Mouse (Mus musculus): ENCODE data around the gene Prune1. TPM values are rescaled to one million over a fixed set of nuclear protein-coding genes. Genes with fewer than 3 reads are reported as not detected.

Prune1 gene
- polyA plus RNA-seq, 1 experiment from 2014 or later, result 77.6 TPM

DNA sequence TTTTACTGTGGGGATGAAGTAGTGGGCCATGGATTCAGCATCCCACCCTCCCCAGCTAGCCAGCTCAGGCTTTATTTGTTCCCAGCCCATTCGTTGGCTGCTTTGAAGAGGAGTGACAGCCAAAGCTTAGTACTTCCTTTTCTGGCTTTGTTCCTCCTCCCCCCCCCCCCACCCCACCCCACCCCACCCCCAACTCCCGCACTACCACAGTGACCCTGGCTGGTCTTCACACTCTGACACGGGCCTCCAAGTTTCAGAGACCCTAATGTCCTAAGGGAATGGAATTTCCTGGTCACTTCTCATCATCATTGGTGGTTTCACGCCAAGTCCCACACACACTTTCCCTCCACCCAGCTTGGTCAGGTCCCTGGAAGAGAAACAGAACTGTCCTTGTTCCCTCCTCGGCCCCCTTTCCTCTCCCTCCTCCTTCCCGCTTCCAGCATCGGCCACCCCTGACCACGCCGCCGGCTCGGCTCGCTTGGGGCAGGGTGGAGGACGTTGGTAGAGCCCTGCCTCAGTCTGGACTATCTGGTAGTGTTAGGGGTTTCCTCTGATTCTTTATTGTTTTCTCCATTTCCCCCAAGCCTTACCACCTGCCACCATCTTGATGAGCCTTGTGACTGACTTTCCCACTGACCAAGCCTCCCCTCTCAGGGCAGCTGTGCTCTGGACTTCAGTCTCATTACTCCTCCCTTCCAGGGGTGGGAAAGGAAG is 51.9 kb downstream of the Prune1 start:
- Histone ChIP-seq H3K4me3 (ENCODE audit: low read length) (peak overlapping the region; percentile 67), H3K36me3 (ENCODE audit: control insufficient read depth, insufficient read depth, low read length) (peaks cover 27% of the 10 kb centered on the region), H3K27me3 (replicated peaks; ENCODE audit: control insufficient read depth, insufficient read depth, low read length) (no peaks in the 10 kb centered on the region), H3K4me2 (ENCODE audit: low read length) (peak overlapping the region; percentile 83), H3K9me3 (ENCODE audit: control insufficient read depth, low read length) (no peaks in the 10 kb centered on the region), H3K27ac (ENCODE audit: low read depth, low read length) (peak overlapping the region; percentile 98), H3K4me1 (ENCODE audit: control insufficient read depth, insufficient read depth, low read depth, low read length) (peaks cover 36% of the 10 kb centered on the region), H3K9ac (ENCODE audit: low read depth, low read length) (peak overlapping the region; percentile 98)
- WGBS, result under 1% methylated on average over 13 of the region's 13 CpGs
- ATAC-seq, result peak; percentile 19

DNA sequence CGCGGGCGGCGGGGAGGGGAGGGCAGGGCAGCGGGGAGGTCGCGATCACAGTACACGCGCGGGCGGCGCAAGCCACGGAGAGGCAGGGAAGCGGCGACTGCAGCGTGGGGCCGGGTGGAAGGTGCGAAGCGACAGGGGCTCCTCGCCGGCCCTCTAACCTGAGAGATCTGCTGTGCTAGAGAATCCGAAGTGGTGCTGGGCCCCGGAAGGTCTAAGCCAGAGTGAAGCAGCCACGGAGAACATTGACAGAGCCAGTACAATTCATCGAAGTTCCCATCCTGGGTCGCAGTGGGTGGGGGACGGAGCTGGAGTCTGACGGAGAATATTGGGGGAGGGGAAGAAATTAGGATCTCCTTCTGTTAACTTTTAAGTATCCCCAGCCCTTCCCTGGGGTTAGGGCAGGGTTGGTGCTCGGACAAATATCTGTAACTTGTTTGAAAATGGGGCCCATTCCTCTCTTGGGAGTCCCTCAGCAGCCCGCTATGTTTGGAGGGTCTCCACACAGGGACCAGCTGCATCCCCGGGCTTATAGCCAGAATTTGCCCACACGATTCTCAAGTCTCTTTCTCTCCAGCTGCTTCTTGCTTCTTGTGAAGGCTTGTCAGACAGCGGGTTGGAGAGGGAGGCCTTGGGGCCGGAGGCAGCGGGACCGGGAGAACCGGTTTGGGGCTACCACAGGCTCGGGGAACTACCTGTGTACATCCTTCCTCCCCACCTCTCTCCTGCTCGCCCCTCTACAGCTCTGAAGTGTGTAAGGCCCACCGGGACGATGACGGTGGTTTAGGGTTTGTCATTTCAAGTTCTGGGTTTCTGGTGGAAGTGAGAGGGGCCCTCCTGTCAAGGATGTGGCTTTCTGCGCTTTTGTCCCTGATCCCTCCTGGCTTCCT is 52.7 kb downstream of the Prune1 start:
- peak overlapping the region; percentile 83 for H3K4me2 ChIP-seq (ENCODE audit: low read length)
- peak overlapping the region; percentile 98 for H3K27ac ChIP-seq (ENCODE audit: low read depth, low read length)
- H3K4me1 ChIP-seq (ENCODE audit: control insufficient read depth, insufficient read depth, low read depth, low read length), result peaks cover 44% of the 10 kb centered on the region
- peaks cover 27% of the 10 kb centered on the region for H3K36me3 ChIP-seq (ENCODE audit: control insufficient read depth, insufficient read depth, low read length)
- peak overlapping the region; percentile 98 for H3K9ac ChIP-seq (ENCODE audit: low read depth, low read length)
- no peaks in the 10 kb centered on the region for H3K27me3 ChIP-seq (replicated peaks; ENCODE audit: control insufficient read depth, insufficient read depth, low read length)
- ATAC-seq, result no peak; the same call in 1 of the 2 replicates
- peak overlapping the region; percentile 67 for H3K4me3 ChIP-seq (ENCODE audit: low read length)
- 0% methylated on average over 43 of the region's 43 CpGs for WGBS
- no peaks in the 10 kb centered on the region for H3K9me3 ChIP-seq (ENCODE audit: control insufficient read depth, low read length)

DNA sequence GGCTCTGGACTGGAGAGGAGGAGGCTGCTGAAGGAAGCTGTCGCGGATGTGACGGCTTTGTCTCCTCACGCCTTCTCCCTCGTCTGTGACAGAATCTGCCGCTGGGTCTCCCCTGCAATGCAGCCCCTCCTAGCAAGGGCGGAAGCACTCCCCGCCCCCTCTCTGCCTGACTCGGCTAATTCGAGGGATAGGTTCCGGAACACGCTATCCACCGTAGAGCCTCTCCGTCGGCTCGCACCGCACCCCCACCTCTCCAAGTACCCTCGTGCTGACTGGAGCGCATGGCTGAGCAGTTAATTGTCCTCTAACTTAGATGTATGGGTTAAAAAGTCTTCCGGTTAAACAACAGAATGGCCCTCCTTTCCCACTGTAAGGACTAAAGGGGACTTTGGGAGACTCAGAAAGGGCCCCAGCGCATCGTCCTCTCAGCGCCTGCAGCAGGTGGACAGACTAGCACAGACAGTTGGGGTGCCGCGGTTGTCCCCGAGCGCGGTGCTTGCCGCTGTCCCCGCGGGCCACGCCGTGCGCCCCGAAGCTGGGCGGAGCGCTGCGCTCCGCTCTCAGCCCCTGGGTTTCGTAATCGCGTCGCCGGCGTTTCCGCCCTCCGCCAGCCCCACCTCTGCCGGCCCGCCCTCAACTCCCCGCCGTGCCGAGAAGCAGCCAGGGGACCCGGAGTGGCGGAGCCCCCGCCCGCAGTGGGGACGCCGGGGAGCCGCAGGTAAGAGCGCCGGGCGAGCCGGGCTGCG is 53.6 kb downstream of the Prune1 start, which contains the start of gene Cdc42se1:
Gene Cdc42se1 (plus strand): TSS at position 585 of the 746 bp plus-strand sequence.
- H3K9me3 ChIP-seq (ENCODE audit: control insufficient read depth, low read length), result no peaks in the 10 kb centered on the region
- peak within 1 kb of the TSS; percentile 98 for H3K27ac ChIP-seq (ENCODE audit: low read depth, low read length)
- under 1% methylated on average over 63 of the region's 64 CpGs for WGBS
- H3K4me2 ChIP-seq (ENCODE audit: low read length), result peak within 1 kb of the TSS; percentile 83
- peak within 1 kb of the TSS; percentile 98 for H3K9ac ChIP-seq (ENCODE audit: low read depth, low read length)
- peak within 1 kb of the TSS; percentile 67 for H3K4me3 ChIP-seq (ENCODE audit: low read length)
- H3K36me3 ChIP-seq (ENCODE audit: control insufficient read depth, insufficient read depth, low read length), result peaks cover 19% of the 10 kb centered on the region
- H3K27me3 ChIP-seq (replicated peaks; ENCODE audit: control insufficient read depth, insufficient read depth, low read length), result no peaks in the 10 kb centered on the region
- ATAC-seq, result peak; percentile 92
- H3K4me1 ChIP-seq (ENCODE audit: control insufficient read depth, insufficient read depth, low read depth, low read length), result peaks cover 45% of the 10 kb centered on the region

DNA sequence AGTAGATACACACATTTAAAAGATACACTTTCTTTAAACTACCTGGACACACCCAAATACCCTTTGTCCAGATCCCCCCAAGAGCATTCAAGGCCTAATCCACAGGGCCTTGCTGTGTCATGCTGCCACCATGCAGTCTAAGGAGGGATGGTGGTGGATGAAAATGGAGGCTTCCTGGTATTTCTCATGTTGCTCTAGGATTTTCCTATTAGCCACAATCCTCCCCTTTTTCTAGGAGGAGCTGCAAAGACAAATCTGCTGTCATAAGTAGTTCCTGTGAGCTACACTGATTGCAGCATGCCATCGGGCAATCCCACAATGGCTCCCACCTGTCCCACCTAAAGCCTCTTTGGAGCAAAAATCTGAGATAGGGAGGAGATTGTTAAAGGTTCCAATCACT is 54.7 kb downstream of the Prune1 start:
- Histone ChIP-seq H3K27me3 (replicated peaks; ENCODE audit: control insufficient read depth, insufficient read depth, low read length) (no peaks in the 10 kb centered on the region), H3K9ac (ENCODE audit: low read depth, low read length) (peak overlapping the region; percentile 98), H3K9me3 (ENCODE audit: control insufficient read depth, low read length) (no peaks in the 10 kb centered on the region), H3K4me3 (ENCODE audit: low read length) (peak overlapping the region; percentile 67), H3K4me2 (ENCODE audit: low read length) (peak overlapping the region; percentile 83), H3K4me1 (ENCODE audit: control insufficient read depth, insufficient read depth, low read depth, low read length) (peaks cover 45% of the 10 kb centered on the region), H3K36me3 (ENCODE audit: control insufficient read depth, insufficient read depth, low read length) (peaks cover 8% of the 10 kb centered on the region), H3K27ac (ENCODE audit: low read depth, low read length) (peak overlapping the region; percentile 98)
- no peak for ATAC-seq
- WGBS, result 19% methylated on average over 1 of the region's 1 CpGs

DNA sequence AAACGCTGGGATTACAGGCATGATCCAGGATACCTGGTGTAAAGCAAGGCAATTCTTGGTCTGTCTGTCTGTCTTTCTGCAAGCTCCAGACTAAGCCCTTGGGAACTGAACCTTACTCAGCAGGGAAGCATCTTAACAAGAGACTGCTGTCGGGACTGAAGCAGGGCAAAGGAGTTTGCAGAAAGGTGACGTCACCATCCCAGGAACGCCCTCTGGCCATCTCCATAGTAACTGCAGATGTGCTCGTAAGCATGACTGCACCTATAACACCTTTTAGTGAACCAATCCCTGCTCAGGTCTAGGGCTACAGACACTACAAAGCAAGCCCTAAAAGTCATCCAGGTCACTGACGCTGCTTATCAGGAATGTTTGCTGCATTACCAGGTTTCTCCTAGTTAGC is 57.6 kb downstream of the Prune1 start:
- 24% methylated on average over 6 of the region's 6 CpGs for WGBS
- no peaks in the 10 kb centered on the region for H3K27me3 ChIP-seq (replicated peaks; ENCODE audit: control insufficient read depth, insufficient read depth, low read length)
- peaks cover 24% of the 10 kb centered on the region for H3K36me3 ChIP-seq (ENCODE audit: control insufficient read depth, insufficient read depth, low read length)
- no peak overlapping the region for H3K4me3 ChIP-seq (ENCODE audit: low read length)
- H3K9ac ChIP-seq (ENCODE audit: low read depth, low read length), result no peak overlapping the region
- peaks cover 25% of the 10 kb centered on the region for H3K4me1 ChIP-seq (ENCODE audit: control insufficient read depth, insufficient read depth, low read depth, low read length)
- H3K4me2 ChIP-seq (ENCODE audit: low read length), result peak overlapping the region; percentile 26
- H3K27ac ChIP-seq (ENCODE audit: low read depth, low read length), result no peak overlapping the region
- ATAC-seq, result no peak
- no peaks in the 10 kb centered on the region for H3K9me3 ChIP-seq (ENCODE audit: control insufficient read depth, low read length)

DNA sequence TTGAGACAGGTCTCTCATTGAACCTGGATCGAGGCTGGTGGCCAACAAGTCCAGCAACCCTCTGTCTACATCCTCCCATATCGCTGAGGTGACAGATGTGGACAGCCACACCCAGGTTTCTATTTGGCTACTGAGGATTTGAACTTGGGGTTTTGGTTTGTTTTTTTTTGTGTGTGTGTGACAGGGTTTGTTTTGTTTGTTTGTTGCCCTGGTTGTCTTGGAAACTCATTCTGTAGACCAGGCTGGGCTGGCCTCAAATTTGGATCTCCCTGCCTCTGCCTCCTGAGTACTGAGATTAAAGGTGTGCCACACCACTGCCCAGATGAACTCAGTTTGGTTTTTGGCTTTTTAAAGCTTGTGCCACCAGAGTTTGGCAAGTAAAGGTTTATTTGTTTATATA is 58.8 kb downstream of the Prune1 start:
- WGBS, result 96% methylated on average over 2 of the region's 2 CpGs
- Histone ChIP-seq H3K4me1 (ENCODE audit: control insufficient read depth, insufficient read depth, low read depth, low read length) (peaks cover 28% of the 10 kb centered on the region), H3K27me3 (replicated peaks; ENCODE audit: control insufficient read depth, insufficient read depth, low read length) (no peaks in the 10 kb centered on the region), H3K9ac (ENCODE audit: low read depth, low read length) (no peak overlapping the region), H3K4me2 (ENCODE audit: low read length) (no peak overlapping the region), H3K36me3 (ENCODE audit: control insufficient read depth, insufficient read depth, low read length) (peaks cover 30% of the 10 kb centered on the region), H3K27ac (ENCODE audit: low read depth, low read length) (no peak overlapping the region), H3K4me3 (ENCODE audit: low read length) (no peak overlapping the region), H3K9me3 (ENCODE audit: control insufficient read depth, low read length) (no peaks in the 10 kb centered on the region)
- no peak for ATAC-seq

DNA sequence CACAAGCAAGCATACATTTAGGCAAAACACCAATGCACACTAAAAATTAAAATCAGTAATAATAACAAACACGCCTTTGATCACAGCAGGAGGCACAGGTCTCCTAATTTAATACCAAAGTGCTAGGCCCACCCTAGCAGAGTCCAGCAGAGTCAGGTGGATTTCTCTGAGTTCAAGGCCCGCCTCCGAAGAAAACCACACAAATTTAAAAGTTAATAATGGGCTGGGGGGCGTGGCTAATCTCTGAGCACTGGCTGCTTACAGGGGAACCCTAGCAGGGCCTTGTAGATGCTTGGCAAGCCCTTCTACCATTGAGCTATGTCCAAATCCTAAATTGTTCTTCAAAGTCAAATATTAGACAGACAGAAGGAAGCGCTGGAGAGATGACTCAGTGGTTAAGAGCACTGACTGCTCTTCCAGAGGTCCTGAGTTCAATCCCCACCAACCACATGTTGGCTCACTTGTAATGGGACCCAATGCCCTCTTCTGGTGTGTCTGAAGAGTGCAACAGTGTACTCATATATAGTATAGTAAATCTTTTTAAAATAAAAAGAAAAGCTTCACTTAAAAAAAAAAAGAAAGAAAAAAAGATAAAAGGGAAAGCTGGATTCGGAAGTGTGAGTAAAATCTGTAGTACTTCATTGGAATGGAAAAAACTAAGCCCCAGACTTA is 63.3 kb downstream of the Prune1 start:
- no peaks in the 10 kb centered on the region for H3K9me3 ChIP-seq (ENCODE audit: control insufficient read depth, low read length)
- ATAC-seq, result no peak
- 83% methylated on average over 6 of the region's 6 CpGs for WGBS
- H3K27ac ChIP-seq (ENCODE audit: low read depth, low read length), result no peak overlapping the region
- no peaks in the 10 kb centered on the region for H3K27me3 ChIP-seq (replicated peaks; ENCODE audit: control insufficient read depth, insufficient read depth, low read length)
- H3K4me3 ChIP-seq (ENCODE audit: low read length), result peak overlapping the region; percentile 77
- H3K4me1 ChIP-seq (ENCODE audit: control insufficient read depth, insufficient read depth, low read depth, low read length), result peaks cover 10% of the 10 kb centered on the region
- no peak overlapping the region; the same call in 1 of the 2 replicates for H3K9ac ChIP-seq (ENCODE audit: low read depth, low read length)
- H3K36me3 ChIP-seq (ENCODE audit: control insufficient read depth, insufficient read depth, low read length), result peaks cover 25% of the 10 kb centered on the region
- peak overlapping the region; percentile 72 for H3K4me2 ChIP-seq (ENCODE audit: low read length)

DNA sequence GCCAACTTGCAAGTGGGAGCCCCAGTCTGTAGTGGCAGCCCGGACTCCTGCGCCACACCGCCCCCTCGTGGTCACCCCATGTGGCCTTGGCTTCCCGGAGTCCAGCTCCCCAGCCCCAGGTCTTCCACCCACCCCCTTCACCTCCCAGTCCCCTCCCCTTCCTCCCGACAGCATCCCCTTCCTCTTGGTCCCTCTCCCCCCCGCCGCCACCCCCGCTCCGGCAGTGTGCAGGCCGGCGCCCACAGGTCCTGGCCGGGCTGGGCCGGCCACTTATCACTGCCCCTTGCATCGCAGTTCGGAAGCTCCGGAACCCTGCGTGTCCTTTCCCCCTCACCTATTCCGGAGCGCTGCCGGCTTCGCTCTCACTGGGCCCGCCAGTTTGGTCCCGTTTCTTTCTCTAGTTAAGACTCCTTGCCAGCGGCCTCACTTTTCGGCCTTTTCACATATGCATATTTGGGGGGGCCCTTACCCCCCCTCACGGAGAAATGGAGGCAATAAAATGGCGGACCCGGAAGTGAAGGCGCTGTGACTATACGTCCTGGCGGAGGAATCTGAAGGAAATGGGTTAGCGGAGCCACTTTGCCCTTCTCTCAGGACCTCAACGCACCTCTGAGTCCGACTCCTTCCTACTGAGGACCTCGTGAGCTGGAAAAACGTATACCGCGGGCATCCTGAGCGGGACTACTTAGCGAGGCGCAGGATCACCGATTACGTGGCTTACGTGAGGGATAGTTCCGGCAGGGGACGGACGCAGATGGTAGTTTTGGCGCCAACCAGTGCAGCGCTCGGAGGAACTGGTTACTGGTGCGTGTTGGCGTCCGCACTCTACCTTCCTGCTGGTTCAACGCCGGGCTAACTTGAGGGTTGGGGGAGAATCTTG is 64.4 kb downstream of the Prune1 start, which contains the start of gene Gabpb2:
Gene Gabpb2 (minus strand): TSS at position 662 of the 880 bp plus-strand sequence.
- under 1% methylated on average over 52 of the region's 56 CpGs for WGBS

More for the DNA sequence above, 64.4 kb downstream of the Prune1 start, which contains the start of gene Gabpb2:
- Histone ChIP-seq H3K4me2 (ENCODE audit: low read length) (peak within 1 kb of the TSS; percentile 72), H3K4me1 (ENCODE audit: control insufficient read depth, insufficient read depth, low read depth, low read length) (peaks cover 10% of the 10 kb centered on the region), H3K4me3 (ENCODE audit: low read length) (peak within 1 kb of the TSS; percentile 77), H3K36me3 (ENCODE audit: control insufficient read depth, insufficient read depth, low read length) (peaks cover 25% of the 10 kb centered on the region), H3K9ac (ENCODE audit: low read depth, low read length) (peak within 1 kb of the TSS; percentile 89), H3K9me3 (ENCODE audit: control insufficient read depth, low read length) (no peaks in the 10 kb centered on the region), H3K27me3 (replicated peaks; ENCODE audit: control insufficient read depth, insufficient read depth, low read length) (no peaks in the 10 kb centered on the region), H3K27ac (ENCODE audit: low read depth, low read length) (peak within 1 kb of the TSS; percentile 98)
- ATAC-seq, result peak; percentile 88

All from hindbrain, embryonic 16.5 days (tissue).